Mouse (Mus musculus) adrenal gland, postnatal 14 days (tissue): ENCODE data around the gene Larp7. TPM values are rescaled to one million over a fixed set of nuclear protein-coding genes. Genes with fewer than 3 reads are reported as not detected.
A peak's percentile ranks its signal among the peaks of the same experiment; 100 is the strongest.

ENCODE experiments used
- DNase-seq: peaks from one replicate; pipeline ENCODE4 v3.0.0; 2021; ENCODE audit warnings: mixed read lengths
- microRNA-seq, 2 experiments: library from miRNA; unstranded; fragments of <30 nt; microRNA quantifications; one replicate each; pipeline ENCODE4 v1.2.0; 2021
- total RNA-seq: library from RNA; stranded (reverse); gene quantifications from 2 replicates; pipeline ENCODE4 v1.2.3, GENCODE M21; 2021

Gene Larp7
- total RNA-seq, 1 experiment from 2014 or later, result 25.3 TPM

GRCm38 (mm10) chr3:127512794-127513335 is 40.3 kb downstream of the Larp7 start:
- peak; percentile 72 for DNase-seq

- DNase-seq, result peak; percentile 47
Observed at GRCm38 (mm10) chr3:127511786-127512746, 41.1 kb downstream of the Larp7 start.

DNA sequence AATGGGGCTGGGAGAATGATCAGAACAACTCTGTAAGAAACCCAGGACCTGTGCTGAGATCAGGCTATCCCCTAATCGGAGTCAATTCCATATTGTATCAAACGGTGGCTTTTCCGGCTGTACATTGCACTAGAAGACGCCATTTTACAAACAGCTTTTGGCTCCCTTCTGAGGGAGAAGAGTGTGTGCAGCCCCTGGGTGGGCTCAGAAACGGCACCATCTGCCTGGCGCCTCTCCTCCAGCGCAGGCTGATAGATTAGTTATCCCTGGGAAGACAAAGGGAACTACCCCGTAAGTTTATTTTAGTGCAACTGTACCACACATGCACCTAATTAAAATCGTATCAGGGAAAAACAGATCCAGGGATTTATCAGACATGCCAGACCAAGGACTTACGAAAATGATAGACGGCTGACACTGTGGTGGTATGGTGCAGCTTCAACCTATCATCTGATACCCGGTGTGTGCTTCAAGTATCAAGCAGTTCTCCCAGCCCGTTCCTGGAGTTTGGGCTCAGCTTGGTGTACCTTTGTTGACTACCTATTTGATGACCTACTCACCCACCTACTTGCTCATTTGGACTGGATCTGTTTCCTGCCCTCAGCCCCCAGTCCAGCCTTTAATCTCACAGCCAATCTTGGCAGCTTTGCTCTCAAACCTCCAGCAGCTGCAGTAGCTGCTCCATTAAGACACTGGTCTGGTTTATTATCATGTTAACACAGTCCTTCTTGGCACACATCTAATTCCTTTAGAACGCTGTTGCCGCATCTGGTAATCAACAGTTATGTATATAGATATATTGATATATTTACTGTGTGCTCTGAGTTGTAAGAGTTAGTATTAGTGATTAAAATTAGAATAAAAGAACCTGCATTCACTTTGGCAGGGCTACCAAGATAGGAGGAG is 45.0 kb downstream of the Larp7 start:
- no peak for DNase-seq

GRCm38 (mm10) chr3:127498742-127499400 is 54.3 kb downstream of the Larp7 start, which contains the start of gene Ank2:
Ank2 (minus strand) TSS chr3:127499350.
- DNase-seq, result peak; percentile 82

- DNase-seq, result peak; percentile 43
Observed at GRCm38 (mm10) chr3:127498197-127498741, 54.9 kb downstream of the Larp7 start.

- DNase-seq, result no peak
Observed at GRCm38 (mm10) chr3:127492663-127493062, 60.5 kb downstream of the Larp7 start.

- DNase-seq, result no peak
Observed at GRCm38 (mm10) chr3:127487302-127487701, 65.8 kb downstream of the Larp7 start.

Small RNA genes lying within 50 kb of the gene (microRNA-seq; reads per million reads assigned to microRNA genes)
- 4.9 to 14.1 reads per million in 2 experiments for gene Mir302a
- 12.2 to 16.2 reads per million in 2 experiments for gene Mir302b
- 0.76 to 1.7 reads per million in 2 experiments for gene Mir302c
- 17.5 to 25.2 reads per million in 2 experiments for gene Mir302d
- gene Mir367, result 0 reads per million in 2 experiments

Other genes with a start within 250 kb of the Larp7 start
- gene Ank2, start 54.0 kb downstream of the Larp7 start, total RNA-seq, result 65.5 and 71.9 TPM in 2 replicates
- gene Zgrf1, start 140 bp upstream of the Larp7 start, total RNA-seq, result 2.8 and 3.2 TPM in 2 replicates
- not detected in 2 replicates for gene Neurog2, start 79.8 kb upstream of the Larp7 start, total RNA-seq
- 8.7 and 10.1 TPM in 2 replicates for gene Alpk1, start 227.2 kb upstream of the Larp7 start, total RNA-seq
- gene Tifa, start 236.5 kb upstream of the Larp7 start, total RNA-seq, result 3.0 and 5.2 TPM in 2 replicates